Mouse (Mus musculus) forebrain, embryonic 14.5 days (tissue): ENCODE results near the gene Gm20388. TPM values are rescaled to one million over a fixed set of nuclear protein-coding genes. Genes with fewer than 3 reads are reported as not detected.

Source experiments
- ATAC-seq: fragments of 200-750 bp; cut with Nextera tagmentation; 2 replicates; pipeline ENCODE4 v1.8.0; 2017; ENCODE audit warnings: mild to moderate bottlenecking, moderate library complexity
- DNase-seq: peaks from one replicate; pipeline ENCODE4 v3.0.0-alpha.2; 2015; ENCODE audit warnings: low spot score
- H3K27ac ChIP-seq: fragments of 300-500 bp; sonication (generic); 2 replicates; pipeline ENCODE4 v1.5.1; 2014; ENCODE audit warnings: low read depth, mild to moderate bottlenecking, control low read depth, low read length, moderate library complexity
- H3K27me3 ChIP-seq: fragments of 300-500 bp; sonication (generic); replicated peaks from 2 replicates; pipeline ENCODE4 v1.6.1; 2014; ENCODE audit warnings: low read length, control low read depth, mixed read lengths; ENCODE audit not compliant: control insufficient read depth, insufficient read depth
- H3K36me3 ChIP-seq: fragments of 300-500 bp; sonication (generic); 2 replicates; pipeline ENCODE4 v1.6.1; 2014; ENCODE audit warnings: low read length, control low read depth; ENCODE audit not compliant: control insufficient read depth, insufficient read depth
- H3K4me1 ChIP-seq: fragments of 300-500 bp; sonication (generic); 2 replicates; pipeline ENCODE4 v1.6.1; 2014; ENCODE audit warnings: antibody characterized with exemption, low read length, control low read depth; ENCODE audit not compliant: control insufficient read depth, insufficient read depth
- H3K4me2 ChIP-seq: fragments of 300-500 bp; sonication (generic); 2 replicates; pipeline ENCODE4 v1.6.1; 2014; ENCODE audit warnings: mild to moderate bottlenecking, control low read depth, low read length
- H3K4me3 ChIP-seq: fragments of 300-500 bp; sonication (generic); 2 replicates; pipeline ENCODE4 v1.5.1; 2014; ENCODE audit warnings: low read depth, low read length, control low read depth
- H3K9ac ChIP-seq: fragments of 300-500 bp; sonication (generic); 2 replicates; pipeline ENCODE4 v1.6.1; 2014; ENCODE audit warnings: mild to moderate bottlenecking, low read length, control low read depth, moderate library complexity
- H3K9me3 ChIP-seq: fragments of 300-500 bp; sonication (generic); replicated peaks from 2 replicates; pipeline ENCODE4 v1.6.1; 2016; ENCODE audit warnings: low read length, control low read depth, mixed read lengths; ENCODE audit not compliant: control insufficient read depth
- WGBS: fragments of 180-500 bp; shearing (Covaris S2); extraction: QIAGEN DNeasy Blood & Tissue Kit; methylation state at CpG from one replicate; pipeline ENCODE4 v1.1.7; 2014; 5-methylcytosine and 5-hydroxymethylcytosine counted together
- polyA plus RNA-seq: library from polyadenylated mRNA; unstranded; fragments of >200 nt; fragmentation: Nextera tagmentation; extraction: Ambion mirVana; gene quantifications from 2 replicates; pipeline ENCODE4 v1.2.1, GENCODE M21; 2014

The Gm20388 gene
- polyA plus RNA-seq, 1 experiment from 2014 or later, result 7.4 TPM

- no peak overlapping the region for H3K4me3 ChIP-seq
- no peak overlapping the region for H3K9ac ChIP-seq
- no peaks in the 10 kb centered on the region for H3K9me3 ChIP-seq
- DNase-seq (no peak), ATAC-seq (no peak)
- no peak overlapping the region for H3K4me2 ChIP-seq
- WGBS, result 95% methylated on average over 10 of the region's 10 CpGs
- H3K27ac ChIP-seq, result no peak overlapping the region
- H3K4me1 ChIP-seq, result no peaks in the 10 kb centered on the region
- no peaks in the 10 kb centered on the region for H3K36me3 ChIP-seq
- no peaks in the 10 kb centered on the region for H3K27me3 ChIP-seq
These were observed 866.5 kb downstream of the Gm20388 start for GRCm38 (mm10) chr8:120777184-120777583.

- Histone ChIP-seq H3K4me2 (no peak overlapping the region), H3K36me3 (no peaks in the 10 kb centered on the region), H3K9me3 (no peaks in the 10 kb centered on the region), H3K4me3 (no peak overlapping the region), H3K4me1 (no peaks in the 10 kb centered on the region), H3K27ac (no peak overlapping the region), H3K27me3 (no peaks in the 10 kb centered on the region), H3K9ac (no peak overlapping the region)
- ATAC-seq, result no peak
- WGBS, result 45% methylated on average over 13 of the region's 13 CpGs
- DNase-seq, result no peak
These were observed 867.1 kb downstream of the Gm20388 start for GRCm38 (mm10) chr8:120777732-120778131.

DNA sequence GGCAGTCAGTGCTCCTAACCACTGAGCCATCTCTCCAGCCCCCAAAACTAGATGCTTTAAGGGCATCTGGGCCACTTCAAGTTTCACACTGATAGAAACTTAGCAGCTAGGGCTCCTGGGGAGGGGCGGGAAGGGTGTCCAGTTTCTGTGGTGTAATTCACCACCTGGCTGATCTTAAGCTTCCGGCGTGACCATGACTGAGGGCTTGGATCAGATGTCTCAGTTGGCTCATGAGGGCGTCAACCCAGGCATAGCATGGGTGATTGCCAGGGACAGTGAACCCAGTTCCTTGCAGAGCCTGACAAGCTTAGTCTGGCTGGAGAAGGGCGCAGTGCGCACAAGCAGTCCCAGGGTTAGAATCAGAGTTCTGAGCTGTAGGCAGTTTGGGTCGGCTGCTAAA lies 868.5 kb downstream of the Gm20388 start:
- Histone ChIP-seq H3K4me1 (no peaks in the 10 kb centered on the region), H3K36me3 (no peaks in the 10 kb centered on the region), H3K27me3 (no peaks in the 10 kb centered on the region), H3K4me2 (no peak overlapping the region), H3K4me3 (no peak overlapping the region), H3K9me3 (no peaks in the 10 kb centered on the region), H3K9ac (no peak overlapping the region), H3K27ac (no peak overlapping the region)
- no peak for DNase-seq
- WGBS, result 95% methylated on average over 7 of the region's 7 CpGs
- no peak for ATAC-seq

DNA sequence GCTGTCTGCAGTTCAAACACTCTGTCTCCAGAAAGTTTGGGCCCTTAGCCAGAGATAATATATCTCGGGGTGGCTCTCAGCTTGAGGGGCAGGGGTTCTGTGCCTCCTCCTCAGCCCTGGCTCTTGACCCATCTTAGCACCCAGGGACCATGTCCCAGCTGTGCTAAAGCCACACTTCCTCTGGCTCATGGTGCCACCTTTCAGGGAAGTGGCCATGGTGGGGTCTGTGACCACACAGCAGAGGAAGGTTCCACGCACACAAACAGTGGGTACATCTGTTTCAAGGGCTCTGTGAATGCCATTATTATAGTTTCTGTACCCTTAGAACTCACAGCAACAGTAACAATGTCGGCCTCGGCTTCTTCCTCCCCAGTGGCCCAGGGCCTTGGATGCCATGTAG lies 873.1 kb downstream of the Gm20388 start:
- 91% methylated on average over 4 of the region's 4 CpGs for WGBS
- Histone ChIP-seq H3K9ac (no peak overlapping the region), H3K4me1 (no peaks in the 10 kb centered on the region), H3K9me3 (no peaks in the 10 kb centered on the region), H3K27me3 (no peaks in the 10 kb centered on the region), H3K4me2 (no peak overlapping the region), H3K4me3 (no peak overlapping the region), H3K36me3 (no peaks in the 10 kb centered on the region), H3K27ac (no peak overlapping the region)
- DNase-seq, result no peak
- ATAC-seq, result no peak

DNA sequence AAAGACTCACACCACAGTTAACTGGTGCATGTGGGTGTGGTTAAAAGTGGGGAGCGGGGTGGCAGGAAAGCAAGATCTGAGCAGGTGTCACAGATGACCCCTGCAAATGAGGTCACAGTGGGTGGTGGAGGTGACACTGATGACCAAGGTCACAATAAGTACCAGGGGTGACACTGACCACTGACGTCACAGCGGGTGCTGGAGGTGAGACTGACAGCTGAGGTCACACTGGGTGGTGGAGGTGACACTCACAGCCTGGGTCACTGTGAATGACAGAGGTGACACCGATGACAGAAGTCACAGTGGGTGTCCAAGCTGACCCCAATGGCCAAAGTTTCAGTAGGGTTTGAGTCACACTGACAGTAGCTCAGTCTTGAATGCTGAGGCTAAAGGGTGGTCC lies 876.1 kb downstream of the Gm20388 start:
- H3K4me1 ChIP-seq, result no peaks in the 10 kb centered on the region
- no peaks in the 10 kb centered on the region for H3K36me3 ChIP-seq
- 94% methylated on average over 4 of the region's 4 CpGs for WGBS
- H3K9ac ChIP-seq, result no peak overlapping the region
- no peak for ATAC-seq
- no peak for DNase-seq
- no peak overlapping the region for H3K4me3 ChIP-seq
- H3K27ac ChIP-seq, result no peak overlapping the region
- no peaks in the 10 kb centered on the region for H3K9me3 ChIP-seq
- no peak overlapping the region for H3K4me2 ChIP-seq
- H3K27me3 ChIP-seq, result no peaks in the 10 kb centered on the region

GRCm38 (mm10) chr8:120787631-120788030 lies 877.0 kb downstream of the Gm20388 start:
- WGBS, result 50% methylated on average over 5 of the region's 5 CpGs
- H3K4me1 ChIP-seq, result no peaks in the 10 kb centered on the region
- no peak overlapping the region for H3K27ac ChIP-seq
- H3K4me3 ChIP-seq, result no peak overlapping the region
- H3K36me3 ChIP-seq, result no peaks in the 10 kb centered on the region
- no peaks in the 10 kb centered on the region for H3K9me3 ChIP-seq
- H3K9ac ChIP-seq, result no peak overlapping the region
- DNase-seq (no peak), ATAC-seq (no peak)
- no peak overlapping the region for H3K4me2 ChIP-seq
- H3K27me3 ChIP-seq, result no peaks in the 10 kb centered on the region

DNA sequence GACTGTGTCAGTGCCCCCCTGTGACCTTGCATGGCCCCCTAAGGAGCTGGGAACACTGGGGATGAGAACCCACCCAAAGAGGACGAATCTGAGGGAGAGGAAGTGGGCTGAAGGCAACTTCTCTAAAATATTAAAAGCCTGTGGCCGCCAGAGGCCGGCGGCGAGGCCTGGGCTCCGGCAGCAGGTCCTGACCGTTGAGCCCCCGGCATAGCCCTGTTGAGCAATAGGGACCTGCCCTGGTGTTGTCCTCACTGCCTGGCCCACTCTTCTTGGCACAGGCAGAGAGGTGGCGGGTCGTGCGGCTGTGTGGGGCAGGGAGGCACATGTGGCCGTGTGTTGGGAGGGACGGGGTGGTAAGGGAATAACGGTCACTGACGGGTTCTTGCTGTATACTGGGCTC lies 882.1 kb downstream of the Gm20388 start:
- no peaks in the 10 kb centered on the region for H3K9me3 ChIP-seq
- ATAC-seq (no peak), DNase-seq (no peak)
- no peaks in the 10 kb centered on the region for H3K27me3 ChIP-seq
- H3K9ac ChIP-seq, result no peak overlapping the region
- WGBS, result 85% methylated on average over 15 of the region's 15 CpGs
- H3K36me3 ChIP-seq, result no peaks in the 10 kb centered on the region
- H3K4me3 ChIP-seq, result no peak overlapping the region
- no peak overlapping the region for H3K4me2 ChIP-seq
- no peaks in the 10 kb centered on the region for H3K4me1 ChIP-seq
- no peak overlapping the region for H3K27ac ChIP-seq

- ATAC-seq, result peak; percentile 70
- no peak overlapping the region for H3K4me2 ChIP-seq
- peak; percentile 81 for DNase-seq
- H3K9me3 ChIP-seq, result no peaks in the 10 kb centered on the region
- no peak overlapping the region for H3K4me3 ChIP-seq
- WGBS, result 54% methylated on average over 9 of the region's 9 CpGs
- no peak overlapping the region for H3K27ac ChIP-seq
- H3K4me1 ChIP-seq, result no peaks in the 10 kb centered on the region
- 0 out of 2 replicates have a peak, but pooled peaks cover 4% of the 10 kb centered on the region for H3K27me3 ChIP-seq
- H3K9ac ChIP-seq, result no peak overlapping the region
- no peaks in the 10 kb centered on the region for H3K36me3 ChIP-seq
These were observed 885.4 kb downstream of the Gm20388 start for GRCm38 (mm10) chr8:120795944-120796635.

DNA sequence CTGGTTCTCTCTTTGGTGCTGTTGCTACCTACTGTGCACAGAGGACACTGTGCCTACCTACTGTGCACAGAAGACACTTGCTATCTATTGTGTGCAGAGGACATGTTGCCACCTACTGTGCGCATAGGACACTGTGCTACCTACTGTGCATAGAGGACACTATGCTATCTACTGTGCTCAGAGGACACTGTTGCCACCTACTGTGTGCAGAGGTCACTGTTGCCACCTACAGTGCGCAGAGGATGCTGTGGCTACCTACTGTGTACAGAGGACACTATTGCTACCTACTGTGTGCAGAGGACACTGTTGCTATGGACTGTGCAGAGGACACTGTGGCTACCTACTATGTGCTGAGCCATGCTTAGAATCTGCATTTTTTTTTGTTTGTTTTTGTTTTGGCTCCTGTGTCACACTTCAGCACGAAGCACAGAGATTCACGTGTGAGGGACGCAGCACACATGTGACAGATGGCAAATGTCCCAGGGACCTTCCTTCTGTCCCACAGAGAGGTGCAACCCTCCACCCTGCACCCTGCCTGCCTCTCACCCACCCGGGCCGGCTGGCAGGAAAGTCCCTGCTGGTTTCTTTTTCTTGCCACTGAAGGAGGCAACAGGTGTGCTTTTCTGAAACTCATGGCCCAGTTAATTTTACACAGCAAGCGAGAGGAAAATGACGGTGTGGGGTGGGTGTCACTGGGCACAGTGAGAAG lies 886.5 kb downstream of the Gm20388 start:
- Histone ChIP-seq H3K27me3 (0 out of 2 replicates have a peak, but pooled peaks cover 4% of the 10 kb centered on the region), H3K4me2 (no peak overlapping the region), H3K27ac (no peak overlapping the region), H3K9ac (no peak overlapping the region), H3K4me3 (no peak overlapping the region), H3K36me3 (no peaks in the 10 kb centered on the region), H3K9me3 (no peaks in the 10 kb centered on the region), H3K4me1 (no peaks in the 10 kb centered on the region)
- ATAC-seq, result no peak
- no peak for DNase-seq
- 87% methylated on average over 9 of the region's 9 CpGs for WGBS
